Mouse (Mus musculus) kidney, postnatal 0 days (tissue): ENCODE measurements around the gene Hif1an. TPM values are rescaled to one million over a fixed set of nuclear protein-coding genes. Genes with fewer than 3 reads are reported as not detected.

Source experiments
- ATAC-seq: fragments of 200-750 bp; cut with Nextera tagmentation; replicated peaks from 2 replicates; pipeline ENCODE4 v1.8.0; 2017; ENCODE audit warnings: low read depth, moderate number of reproducible peaks, moderate TSS enrichment, moderate library complexity; ENCODE audit not compliant: low FRiP score
- DNase-seq: peaks from one replicate; pipeline ENCODE4 v3.0.0-alpha.2; 2016; ENCODE audit warnings: low spot score
- H3K27ac ChIP-seq: fragments of 300-500 bp; sonication (generic); 2 replicates; pipeline ENCODE4 v1.5.1; 2014; ENCODE audit warnings: mild to moderate bottlenecking
- H3K27me3 ChIP-seq: fragments of 300-500 bp; sonication (generic); 2 replicates; pipeline ENCODE4 v1.6.1; 2014; ENCODE audit warnings: low read length, mixed read lengths; ENCODE audit not compliant: insufficient read depth
- H3K36me3 ChIP-seq: fragments of 300-500 bp; sonication (generic); 2 replicates; pipeline ENCODE4 v1.6.1; 2014; ENCODE audit warnings: low read length, mixed read lengths; ENCODE audit not compliant: insufficient read depth
- H3K4me1 ChIP-seq: fragments of 300-500 bp; sonication (generic); replicated peaks from 2 replicates; pipeline ENCODE4 v1.6.1; 2014; ENCODE audit warnings: antibody characterized with exemption, low read length, mixed read lengths; ENCODE audit not compliant: insufficient read depth
- H3K4me2 ChIP-seq: fragments of 300-500 bp; sonication (generic); 2 replicates; pipeline ENCODE4 v1.6.1; 2014; ENCODE audit warnings: mild to moderate bottlenecking, low read length, moderate library complexity, mixed read lengths
- H3K4me3 ChIP-seq: fragments of 300-500 bp; sonication (generic); replicated peaks from 2 replicates; pipeline ENCODE4 v1.5.1; 2014; ENCODE audit warnings: low read depth, low read length
- H3K9ac ChIP-seq: fragments of 300-500 bp; sonication (generic); 2 replicates; pipeline ENCODE4 v1.6.1; 2014; ENCODE audit warnings: low read depth, low read length
- H3K9me3 ChIP-seq: fragments of 300-500 bp; sonication (generic); replicated peaks from 2 replicates; pipeline ENCODE4 v1.6.1; 2016; ENCODE audit warnings: low read length, inconsistent platforms, mixed read lengths
- CTCF ChIP-seq: IDR thresholded peaks from 2 replicates; pipeline ENCODE4 v1.5.1; 2016; ENCODE audit warnings: antibody characterized with exemption, low read depth, mild to moderate bottlenecking, moderate library complexity
- WGBS: fragments of 180-500 bp; shearing (Covaris S2); extraction: QIAGEN DNeasy Blood & Tissue Kit; methylation state at CpG from one replicate; pipeline ENCODE4 v1.1.7; 2014; 5-methylcytosine and 5-hydroxymethylcytosine counted together
- polyA plus RNA-seq: library from polyadenylated mRNA; unstranded; fragments of >200 nt; fragmentation: Nextera tagmentation; extraction: Ambion mirVana; gene quantifications from 2 replicates; pipeline ENCODE4 v1.2.1, GENCODE M21; 2015

The Hif1an gene
- polyA plus RNA-seq, 1 experiment from 2014 or later = 16.4 TPM

DNA sequence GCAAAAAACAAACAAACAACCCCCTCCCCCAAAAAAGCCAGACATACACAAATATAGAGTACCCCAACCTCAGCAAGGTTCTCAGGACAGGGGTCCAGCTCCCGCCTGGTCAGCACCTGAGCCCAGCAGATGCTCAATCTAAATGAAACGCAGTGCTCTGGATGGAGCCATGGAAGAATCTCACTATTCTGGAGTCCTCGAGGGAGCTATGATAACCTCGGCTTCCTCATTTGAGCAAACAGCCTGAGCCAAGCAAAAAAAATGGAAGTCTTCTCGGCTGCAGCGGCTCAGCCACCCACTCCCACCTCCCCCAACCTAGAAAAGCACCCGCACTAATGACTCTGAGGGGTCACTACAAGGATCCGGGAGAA, 8.2 kb upstream of the Hif1an start:
- Histone ChIP-seq H3K9ac (peak overlapping the region; percentile 84), H3K4me1 (no peaks in the 10 kb centered on the region; the same call in 1 of the 2 replicates), H3K4me2 (peak overlapping the region; percentile 84), H3K36me3 (peaks cover 28% of the 10 kb centered on the region), H3K4me3 (peak overlapping the region; percentile 71), H3K27me3 (no peaks in the 10 kb centered on the region), H3K9me3 (no peaks in the 10 kb centered on the region), H3K27ac (peak overlapping the region; percentile 52)
- no peak for ATAC-seq
- TF ChIP-seq CTCF = no peak
- WGBS = 4% methylated on average over 8 of the region's 8 CpGs
- no peak for DNase-seq

DNA sequence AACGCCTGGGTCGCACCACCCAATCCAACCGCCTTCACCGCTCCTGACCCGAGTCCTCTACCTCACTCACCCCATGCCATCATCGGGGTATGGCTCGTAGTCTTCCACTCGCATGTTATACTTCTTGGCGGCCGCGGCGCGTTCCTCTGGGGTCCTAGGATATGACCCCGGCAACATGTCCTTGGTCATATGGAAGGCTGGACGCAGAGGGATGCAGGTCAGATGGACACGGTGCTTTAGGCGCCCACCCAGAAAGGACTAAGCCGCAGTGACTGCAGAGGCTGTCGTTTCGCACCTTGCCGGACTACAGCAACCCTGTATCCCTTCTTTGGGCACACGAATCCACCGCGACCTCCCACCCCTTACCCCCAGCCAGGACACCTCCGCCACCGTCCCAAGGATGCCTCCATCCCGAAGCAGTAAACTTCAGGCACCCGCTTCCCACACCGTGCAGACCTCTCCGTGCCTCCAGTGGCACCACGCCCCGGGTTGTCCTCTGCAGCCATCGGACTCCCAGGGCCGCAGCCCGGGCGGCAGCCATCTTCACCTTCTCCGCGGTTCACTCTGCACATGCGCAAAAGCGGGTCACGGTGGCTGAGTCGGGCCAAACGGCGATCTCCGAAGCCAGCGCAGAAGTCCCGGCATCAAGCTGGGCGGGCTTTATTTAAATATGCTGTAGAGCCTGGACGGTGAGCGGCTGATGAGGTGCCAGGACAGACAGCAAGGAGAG, 7.6 kb upstream of the Hif1an start, which contains the start of gene Ndufb8:
Gene Ndufb8 (minus strand): TSS at position 580 of the 730 bp plus-strand sequence.
- WGBS = under 1% methylated on average over 50 of the region's 50 CpGs
- no peak for TF ChIP-seq CTCF
- H3K27ac ChIP-seq = peak within 1 kb of the TSS; percentile 52
- peaks cover 22% of the 10 kb centered on the region for H3K36me3 ChIP-seq
- DNase-seq (peak; percentile 94), ATAC-seq (peak; percentile 81)
- no peaks in the 10 kb centered on the region for H3K9me3 ChIP-seq
- H3K4me3 ChIP-seq = peak within 1 kb of the TSS; percentile 71
- no peaks in the 10 kb centered on the region; the same call in 1 of the 2 replicates for H3K4me1 ChIP-seq
- peak within 1 kb of the TSS; percentile 84 for H3K9ac ChIP-seq
- H3K4me2 ChIP-seq = peak within 1 kb of the TSS; percentile 84
- H3K27me3 ChIP-seq = no peaks in the 10 kb centered on the region

DNA sequence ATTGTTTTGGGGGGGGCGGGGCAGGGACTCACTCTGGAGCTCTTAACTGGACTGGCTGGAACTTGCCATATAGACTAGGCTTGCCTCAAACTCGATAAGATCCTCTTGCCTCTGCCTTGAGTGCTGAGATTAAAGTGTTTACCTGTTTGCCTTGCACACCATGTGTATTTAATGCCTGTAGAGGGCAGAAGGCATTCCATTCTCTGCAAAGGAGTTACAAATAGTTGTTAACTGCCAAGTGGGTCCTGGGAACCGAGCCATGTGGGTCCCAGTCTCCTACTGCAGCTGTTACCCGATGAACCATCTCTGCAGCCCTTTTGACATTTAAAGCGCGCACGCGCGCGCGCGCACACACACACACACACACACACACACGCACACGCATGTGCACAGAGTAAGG, 1.4 kb downstream of the Hif1an start:
- DNase-seq (no peak), ATAC-seq (no peak)
- no peak for TF ChIP-seq CTCF
- H3K9ac ChIP-seq = no peak overlapping the region
- H3K4me3 ChIP-seq = no peak overlapping the region
- no peak overlapping the region for H3K27ac ChIP-seq
- no peaks in the 10 kb centered on the region for H3K27me3 ChIP-seq
- H3K4me1 ChIP-seq = peaks cover 10% of the 10 kb centered on the region; the same call in 1 of the 2 replicates
- 89% methylated on average over 14 of the region's 14 CpGs for WGBS
- H3K4me2 ChIP-seq = peak overlapping the region; percentile 77; the same call in 1 of the 2 replicates
- no peaks in the 10 kb centered on the region for H3K9me3 ChIP-seq
- peaks cover 38% of the 10 kb centered on the region; the same call in 1 of the 2 replicates for H3K36me3 ChIP-seq

DNA sequence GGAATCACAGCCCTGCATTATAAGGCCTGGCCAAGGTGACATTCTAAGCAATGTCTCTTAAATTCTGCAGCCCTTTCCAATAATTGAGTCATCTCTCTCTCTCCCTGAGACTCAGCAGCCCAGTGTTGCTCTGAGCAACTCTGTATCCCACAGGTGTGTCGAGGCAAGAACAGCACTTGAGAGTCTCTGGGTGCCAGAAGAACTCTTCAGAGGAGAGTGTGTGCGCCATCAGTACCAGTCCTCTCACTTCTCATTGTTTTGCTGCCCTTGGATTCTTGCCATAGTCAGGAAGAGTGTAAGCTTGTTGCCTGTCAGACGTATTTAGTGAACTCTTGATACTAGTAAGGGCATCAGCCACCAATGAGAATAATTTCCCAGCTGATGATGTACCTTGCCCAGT, 5.1 kb downstream of the Hif1an start:
- 0 out of 2 replicates have a peak, but pooled peaks have one; percentile 27 for ATAC-seq
- H3K27ac ChIP-seq = no peak overlapping the region
- DNase-seq = no peak
- H3K9ac ChIP-seq = no peak overlapping the region
- TF ChIP-seq CTCF = no peak
- no peaks in the 10 kb centered on the region for H3K27me3 ChIP-seq
- H3K9me3 ChIP-seq = no peaks in the 10 kb centered on the region
- no peak overlapping the region for H3K4me2 ChIP-seq
- WGBS = 77% methylated on average over 3 of the region's 3 CpGs
- no peak overlapping the region for H3K4me3 ChIP-seq
- peaks cover 10% of the 10 kb centered on the region; the same call in 1 of the 2 replicates for H3K4me1 ChIP-seq
- peaks cover 70% of the 10 kb centered on the region for H3K36me3 ChIP-seq

DNA sequence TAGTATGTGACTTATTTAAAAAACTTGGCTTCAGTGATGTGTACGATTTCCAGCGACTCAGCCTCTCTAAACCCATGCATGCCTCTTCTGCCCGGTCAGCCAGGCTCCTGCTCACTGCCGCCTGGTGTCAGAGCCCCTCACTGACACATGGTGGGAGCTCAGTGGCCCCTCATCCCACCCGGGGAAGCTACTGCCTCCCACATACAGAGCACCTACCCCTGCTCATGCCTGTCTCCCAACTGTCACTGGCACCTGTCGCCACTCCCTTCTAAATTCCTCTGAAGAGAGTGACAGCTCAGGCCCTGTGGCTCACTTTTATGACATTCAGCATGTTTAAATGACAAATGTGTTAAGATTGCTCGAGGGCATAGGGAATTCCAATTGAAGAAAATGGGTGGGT, 13.6 kb downstream of the Hif1an start:
- H3K9ac ChIP-seq = no peak overlapping the region
- H3K4me2 ChIP-seq = no peak overlapping the region
- peaks cover 18% of the 10 kb centered on the region for H3K36me3 ChIP-seq
- H3K27ac ChIP-seq = no peak overlapping the region
- no peaks in the 10 kb centered on the region for H3K9me3 ChIP-seq
- 62% methylated on average over 7 of the region's 7 CpGs for WGBS
- DNase-seq (no peak), ATAC-seq (no peak)
- H3K4me3 ChIP-seq = no peak overlapping the region
- H3K4me1 ChIP-seq = no peaks in the 10 kb centered on the region
- no peak for TF ChIP-seq CTCF
- no peaks in the 10 kb centered on the region for H3K27me3 ChIP-seq

DNA sequence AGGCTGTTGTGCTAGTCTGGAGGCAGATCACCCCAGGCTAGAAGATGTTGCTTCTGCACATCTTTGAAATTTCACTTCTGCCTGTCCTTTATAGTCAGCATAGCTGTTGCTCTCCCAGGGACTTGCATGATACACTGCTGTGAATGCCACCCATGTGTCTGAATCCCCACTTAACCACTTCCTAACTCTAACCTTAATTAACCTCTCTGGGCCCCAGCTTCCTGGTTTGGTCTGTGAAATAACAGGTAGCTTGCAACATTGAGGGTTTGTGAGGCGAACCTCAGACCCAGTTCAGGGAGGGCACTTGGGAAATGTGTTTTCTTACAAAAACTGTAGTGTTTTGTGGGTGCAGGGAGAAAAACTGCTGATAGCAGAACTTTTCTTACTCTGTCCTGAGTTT, 15.4 kb downstream of the Hif1an start:
- no peak overlapping the region for H3K9ac ChIP-seq
- H3K4me3 ChIP-seq = no peak overlapping the region
- no peak for TF ChIP-seq CTCF
- H3K27ac ChIP-seq = no peak overlapping the region
- no peaks in the 10 kb centered on the region for H3K9me3 ChIP-seq
- no peak for DNase-seq
- H3K36me3 ChIP-seq = 0 out of 2 replicates have a peak, but pooled peaks cover 3% of the 10 kb centered on the region
- H3K27me3 ChIP-seq = no peaks in the 10 kb centered on the region
- no peaks in the 10 kb centered on the region for H3K4me1 ChIP-seq
- WGBS = 58% methylated on average over 1 of the region's 1 CpGs
- H3K4me2 ChIP-seq = no peak overlapping the region
- no peak for ATAC-seq
